Mouse (Mus musculus) lung, postnatal 10 days (tissue): ENCODE measurements around the gene Siae.
A peak's percentile ranks its signal among the peaks of the same experiment; 100 is the strongest.

Experiments
- DNase-seq: peaks from one replicate; pipeline ENCODE4 v3.0.0; 2021

The Siae gene

DNA sequence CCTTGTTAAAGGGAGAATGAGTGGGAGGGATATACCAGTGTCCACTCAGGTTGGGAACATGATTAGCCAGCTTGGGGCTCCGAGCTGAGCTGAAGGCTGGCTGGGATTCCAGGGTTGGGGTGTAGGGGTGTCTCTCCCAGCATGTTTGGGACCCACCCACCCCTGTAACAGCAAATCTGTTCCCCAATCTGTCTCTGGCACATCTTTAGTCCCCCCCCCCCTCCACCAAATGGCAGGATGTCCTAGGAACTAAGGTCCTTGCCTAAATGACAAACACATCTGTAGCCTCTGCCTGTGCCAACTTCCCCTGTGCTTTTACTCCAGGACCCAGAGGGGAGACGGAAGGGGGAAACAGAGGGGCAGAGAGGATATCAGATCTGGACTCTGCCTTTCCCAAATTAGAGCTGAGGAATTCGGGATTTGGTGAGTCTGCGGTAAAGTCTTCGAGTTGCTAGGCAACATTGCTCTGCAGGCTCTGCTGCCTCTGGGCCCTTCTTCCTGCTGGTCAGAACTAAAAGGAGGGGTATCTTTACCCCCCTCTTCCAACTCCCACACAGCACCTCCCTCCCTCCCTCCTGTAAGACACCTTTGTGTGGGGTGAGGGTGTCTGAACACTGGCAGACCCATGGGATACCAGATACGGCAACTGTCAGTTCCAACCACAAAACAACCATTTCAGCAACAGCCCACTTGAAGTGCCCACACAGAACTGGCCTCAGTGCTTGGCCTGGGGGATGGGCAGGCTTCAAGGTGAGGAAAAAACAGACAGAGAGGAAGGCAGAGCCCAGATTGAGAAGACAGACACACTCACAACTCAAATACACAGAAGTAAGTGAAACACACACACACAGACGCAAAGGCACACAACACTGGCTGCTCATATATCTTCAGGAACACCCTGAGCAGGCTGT lies at the start of gene Siae:
Gene Siae (plus strand): TSS at position 861 of the 911 bp plus-strand sequence.
- DNase-seq = no peak

DNA sequence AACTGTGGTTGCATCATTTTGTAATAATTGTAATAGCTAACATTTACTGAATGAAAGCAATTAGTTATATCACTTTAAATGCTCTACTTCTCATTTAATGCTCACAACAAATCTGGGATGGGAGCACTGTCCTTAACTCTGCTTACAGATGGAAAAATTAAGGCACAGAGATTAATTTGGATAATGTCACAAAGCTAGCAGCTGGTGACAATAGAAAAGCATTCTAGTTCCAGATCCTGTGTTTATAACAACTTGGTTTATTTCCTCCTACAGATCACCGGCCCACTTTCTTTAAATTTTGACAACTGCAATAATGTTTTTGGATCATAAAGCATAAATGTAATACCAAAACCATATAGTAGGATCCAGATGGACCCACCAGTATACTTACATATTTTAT lies 49.5 kb upstream of the Siae start:
- DNase-seq = no peak

DNA sequence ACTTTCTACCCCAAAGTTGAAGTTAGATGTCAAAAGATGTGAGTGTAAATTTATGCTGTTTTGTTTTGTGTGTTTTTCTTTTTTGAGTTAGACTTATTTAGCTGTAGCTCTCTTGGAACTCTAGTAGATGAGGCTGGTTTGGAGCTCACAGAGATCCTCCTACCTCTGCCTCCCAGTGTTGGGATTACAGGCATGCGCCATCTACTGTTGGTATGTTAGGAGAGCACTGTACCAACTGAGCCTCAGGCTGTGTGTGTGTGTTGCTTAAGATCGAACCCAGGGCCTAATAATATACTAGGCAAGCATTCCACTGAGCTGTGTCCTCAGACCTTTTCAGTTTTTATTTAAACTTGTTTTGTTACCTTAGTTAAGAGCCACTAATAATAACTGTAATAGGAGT lies 43.4 kb upstream of the Siae start:
- no peak for DNase-seq

DNA sequence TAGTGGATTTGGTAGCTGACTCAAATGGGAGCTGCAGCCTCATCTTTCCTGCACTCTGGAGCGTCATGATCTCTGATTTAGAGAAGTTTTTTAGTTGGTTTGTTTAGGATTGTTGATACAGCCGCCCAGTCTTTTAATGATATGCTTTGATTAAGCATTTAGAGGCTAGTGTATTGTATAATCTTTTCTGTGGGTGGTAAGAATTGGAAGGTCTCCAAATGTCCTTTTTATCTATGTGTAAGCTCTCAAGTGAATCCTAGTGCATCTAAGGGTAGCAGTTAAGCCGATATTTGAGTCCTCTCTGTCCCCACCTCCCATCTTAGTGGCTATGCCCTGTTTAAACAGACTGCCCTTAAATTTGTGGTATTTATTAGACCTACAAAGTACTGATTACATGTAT lies 41.0 kb upstream of the Siae start:
- no peak for DNase-seq

DNA sequence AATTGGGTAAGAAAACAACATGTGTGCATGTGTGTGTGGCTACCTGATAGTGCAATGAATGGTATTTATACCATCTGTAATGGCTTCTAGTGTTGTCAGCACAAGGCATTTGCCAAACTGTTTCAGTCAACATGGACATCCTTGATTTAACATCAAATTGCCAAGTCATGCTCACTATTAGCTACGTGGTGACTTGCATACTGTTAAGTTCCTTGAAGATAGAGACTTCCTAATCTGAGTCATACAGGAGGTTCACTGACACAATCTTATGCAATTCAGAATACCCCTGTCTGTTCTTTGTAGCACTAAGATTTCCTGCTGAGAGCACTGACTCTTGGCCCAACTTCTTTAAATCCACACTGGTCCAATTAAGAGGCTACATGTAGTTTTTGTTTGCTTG lies 38.0 kb upstream of the Siae start:
- DNase-seq = no peak

DNA sequence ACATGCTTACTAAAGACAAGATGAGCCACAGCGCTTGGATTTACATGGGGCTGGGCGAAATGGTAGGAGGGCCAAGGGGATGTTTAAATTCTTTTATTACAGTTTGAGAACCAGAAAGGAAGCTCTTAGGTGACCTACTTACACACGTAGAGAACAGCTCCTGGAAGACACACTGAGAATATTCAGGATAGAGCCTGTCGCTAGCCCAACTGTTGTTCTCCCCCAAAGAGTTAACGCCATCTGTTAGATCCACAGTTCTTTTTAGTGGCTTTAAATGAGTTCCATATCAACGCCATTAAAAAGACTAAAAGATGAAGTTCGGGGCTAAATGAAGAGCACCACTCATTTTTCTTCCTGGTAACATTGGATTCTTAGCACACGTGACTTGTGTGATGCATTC lies 36.5 kb upstream of the Siae start:
- DNase-seq = no peak

DNA sequence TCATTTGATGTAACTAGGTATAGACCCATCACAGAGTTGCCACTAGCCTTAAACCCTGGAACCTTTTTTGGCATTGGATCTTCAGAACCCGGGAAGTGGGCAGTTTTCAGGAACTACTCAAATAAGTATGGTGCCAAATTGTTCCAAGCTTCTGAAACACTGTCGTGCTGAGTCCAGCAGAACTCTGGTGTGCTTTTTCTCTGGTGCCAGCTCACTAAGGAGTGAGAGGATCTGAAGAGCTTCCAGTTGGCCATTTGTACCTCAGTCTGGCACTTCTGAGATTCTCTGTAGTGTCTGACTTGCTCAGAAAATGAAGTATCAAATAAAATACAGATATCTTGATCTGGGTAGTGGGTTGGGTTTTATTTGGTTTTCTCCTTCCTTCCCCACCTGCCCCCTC lies 35.5 kb upstream of the Siae start:
- no peak for DNase-seq

DNA sequence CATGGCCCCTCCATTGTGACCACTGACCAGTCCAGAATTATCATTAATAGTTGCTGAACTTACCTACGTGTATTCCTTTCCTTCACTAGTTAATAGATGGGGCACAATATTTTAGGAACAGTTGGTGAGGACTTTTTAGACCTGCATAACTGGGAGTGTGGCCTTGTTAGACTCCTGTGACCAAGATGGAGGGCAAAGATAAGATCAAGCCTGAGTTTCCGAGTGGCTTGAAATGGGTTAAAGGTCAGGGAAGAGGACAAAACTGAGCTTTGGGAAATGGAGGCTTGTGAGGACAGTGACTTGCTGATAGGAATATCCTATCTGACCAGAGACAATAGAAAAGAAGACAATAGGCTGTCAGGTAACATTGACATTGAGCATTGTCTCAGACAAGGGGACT lies 30.0 kb upstream of the Siae start:
- no peak for DNase-seq

DNA sequence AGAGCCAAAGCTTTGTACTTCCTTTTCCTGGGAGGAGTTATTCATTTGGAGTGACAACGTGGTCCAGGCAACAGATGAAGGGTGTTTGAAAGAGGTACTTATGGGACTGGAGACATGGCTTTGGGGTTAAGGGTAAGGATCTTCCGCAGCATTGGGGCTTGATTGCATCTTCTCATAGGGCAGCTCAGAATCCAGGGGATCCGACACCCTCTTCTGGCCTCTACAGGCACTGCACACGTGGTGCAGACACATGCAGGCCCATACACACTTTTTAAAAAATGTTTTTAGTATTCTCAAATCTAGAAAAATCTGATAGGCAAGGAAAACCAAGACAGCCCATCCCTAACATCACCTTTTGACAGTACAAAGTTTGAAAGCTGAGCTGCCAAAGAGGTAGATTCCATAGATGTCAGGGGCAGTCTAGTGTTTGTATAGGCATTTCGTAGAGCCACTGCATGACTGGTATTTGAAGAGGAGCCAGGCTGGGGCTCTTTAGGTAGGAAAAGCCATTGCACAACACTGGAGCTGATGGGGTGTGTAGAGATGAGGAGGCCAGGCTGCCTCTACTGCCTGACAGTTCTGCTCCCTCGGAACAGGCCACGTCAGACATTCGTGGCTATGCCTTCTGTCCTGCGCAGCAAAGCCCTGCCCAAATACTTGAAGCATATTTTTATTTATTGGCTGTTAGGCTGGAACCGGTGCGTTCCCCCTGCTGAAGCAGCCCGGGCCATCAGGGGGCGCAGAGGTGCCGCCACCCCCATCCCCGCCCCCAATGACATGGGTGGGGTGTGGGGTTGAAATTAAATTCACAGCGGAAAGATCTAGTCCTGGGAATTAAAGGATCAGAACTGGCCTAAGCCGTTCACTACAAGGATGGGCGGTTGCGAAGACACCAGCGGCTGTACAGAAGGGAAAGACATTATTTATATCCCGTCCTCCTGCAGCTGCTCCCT lies 28.8 kb upstream of the Siae start:
- DNase-seq = peak; percentile 70

DNA sequence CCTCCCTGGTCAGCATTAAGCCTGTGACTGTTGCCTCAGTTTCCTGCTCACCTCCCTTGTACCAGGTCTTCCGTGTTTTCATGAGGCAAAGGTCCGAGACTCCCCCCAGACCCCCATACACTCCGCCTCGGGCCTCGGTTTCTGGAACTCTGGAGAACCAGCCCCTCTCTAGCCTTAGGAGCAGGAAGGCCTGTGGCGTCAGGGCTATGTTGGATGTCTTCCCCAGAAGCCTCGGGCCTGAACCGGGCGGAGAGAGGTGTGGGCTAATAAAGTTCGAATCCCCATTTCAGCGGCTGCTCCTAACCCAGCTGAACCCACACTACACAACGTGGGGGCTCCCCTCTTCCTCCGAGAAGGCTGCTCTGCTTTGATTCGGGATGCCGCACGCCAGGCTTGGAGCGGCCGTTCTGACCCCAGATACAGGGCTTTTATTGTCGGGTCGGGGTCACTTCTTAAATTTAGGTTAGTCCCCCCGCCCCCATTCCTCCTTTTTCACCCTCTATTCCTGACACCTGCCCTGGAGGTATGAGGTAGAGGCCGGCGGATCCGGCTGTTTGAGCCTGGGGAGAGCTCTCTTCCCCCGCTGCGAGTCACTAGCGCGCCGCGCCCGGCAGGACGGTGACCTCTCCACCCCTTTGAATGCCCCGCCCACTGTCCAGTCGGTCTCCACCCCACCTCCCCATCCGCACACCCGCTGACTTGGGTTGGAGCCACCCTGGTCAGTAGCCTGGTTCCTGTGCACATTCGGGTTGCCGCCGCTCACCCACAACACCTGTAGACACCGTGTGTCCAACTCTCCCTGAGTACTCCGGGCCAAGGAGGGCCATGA lies 27.9 kb upstream of the Siae start, which contains the start of gene Esam:
Gene Esam (plus strand): TSS at position 683 of the 829 bp plus-strand sequence.
- DNase-seq = peak; percentile 94

DNA sequence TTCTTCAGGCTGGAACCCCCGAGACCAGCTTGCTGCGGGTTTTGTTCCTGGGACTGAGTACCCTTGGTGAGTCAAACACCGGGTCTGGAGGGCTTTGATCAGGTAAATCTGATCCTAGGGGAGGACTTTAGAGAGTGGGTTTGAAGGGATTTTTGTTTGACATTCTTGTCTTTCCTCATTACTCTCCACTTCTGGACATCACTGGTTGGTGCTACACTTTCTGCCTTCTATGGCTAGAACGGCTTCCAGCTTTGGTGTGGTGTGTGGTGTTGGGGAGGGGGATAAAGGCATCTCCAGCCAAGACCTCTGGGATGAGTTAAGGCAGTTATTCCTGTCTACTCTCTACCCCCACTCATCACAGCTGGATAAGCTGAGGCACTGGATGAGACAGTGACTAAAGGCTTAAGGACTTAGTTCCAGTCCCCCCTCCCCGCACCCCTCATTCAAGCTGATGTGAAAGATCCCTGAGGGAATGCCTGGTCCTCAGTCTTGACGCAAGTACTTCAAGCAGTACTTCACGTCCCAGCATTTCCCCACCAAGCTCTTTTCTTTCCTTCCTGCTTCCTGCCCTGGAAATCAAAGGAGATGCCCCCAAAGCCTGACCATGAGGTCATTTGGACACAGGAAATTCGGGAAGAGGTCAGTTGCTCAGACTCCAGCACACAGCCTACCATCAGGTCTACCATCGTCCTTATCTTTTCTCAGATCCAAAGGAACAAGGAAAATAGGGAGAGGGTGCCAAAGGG lies 27.1 kb upstream of the Siae start:
- peak; percentile 54 for DNase-seq

DNA sequence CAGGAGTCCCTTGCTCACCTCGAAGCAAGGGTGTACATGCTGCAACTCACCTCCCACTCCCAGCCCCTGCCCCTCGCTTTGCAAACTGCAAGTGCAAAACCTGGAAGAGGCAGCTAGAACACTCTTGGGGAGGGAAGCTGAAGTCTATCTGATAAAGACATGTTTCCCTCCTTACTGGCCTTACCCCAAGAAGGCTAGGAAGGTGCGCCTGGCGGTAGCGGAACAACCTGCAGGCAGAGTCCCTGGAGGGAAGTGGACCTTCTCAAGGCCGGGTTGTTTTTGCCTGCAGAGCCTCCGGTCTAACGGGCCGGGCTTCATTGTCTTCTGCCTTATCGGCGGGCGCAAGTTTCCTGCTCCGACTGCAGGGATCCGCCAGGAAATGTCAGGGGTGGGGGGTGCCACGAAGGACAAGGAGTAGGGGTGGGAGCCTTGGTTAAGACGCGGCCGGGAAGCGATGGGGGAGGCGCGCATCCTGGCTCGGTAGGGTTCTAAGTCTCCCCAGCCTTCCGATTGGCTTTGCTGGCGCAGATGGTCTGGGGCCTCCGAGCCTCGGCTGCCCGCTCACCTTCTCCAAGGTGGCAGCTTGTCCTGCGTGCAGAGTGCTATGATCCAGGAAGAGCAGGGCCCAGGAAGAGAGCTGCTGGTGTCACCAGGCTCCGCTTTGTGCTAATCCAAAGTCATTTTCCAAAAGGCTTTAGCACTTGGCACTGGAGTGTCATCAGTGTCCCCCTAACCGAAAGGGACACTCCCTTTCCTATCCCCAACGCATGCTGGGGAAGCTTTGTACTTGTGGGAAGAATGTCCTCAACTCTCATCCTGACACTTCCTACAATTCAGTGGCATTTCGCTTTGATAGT lies 25.2 kb upstream of the Siae start:
- DNase-seq = peak; percentile 93

DNA sequence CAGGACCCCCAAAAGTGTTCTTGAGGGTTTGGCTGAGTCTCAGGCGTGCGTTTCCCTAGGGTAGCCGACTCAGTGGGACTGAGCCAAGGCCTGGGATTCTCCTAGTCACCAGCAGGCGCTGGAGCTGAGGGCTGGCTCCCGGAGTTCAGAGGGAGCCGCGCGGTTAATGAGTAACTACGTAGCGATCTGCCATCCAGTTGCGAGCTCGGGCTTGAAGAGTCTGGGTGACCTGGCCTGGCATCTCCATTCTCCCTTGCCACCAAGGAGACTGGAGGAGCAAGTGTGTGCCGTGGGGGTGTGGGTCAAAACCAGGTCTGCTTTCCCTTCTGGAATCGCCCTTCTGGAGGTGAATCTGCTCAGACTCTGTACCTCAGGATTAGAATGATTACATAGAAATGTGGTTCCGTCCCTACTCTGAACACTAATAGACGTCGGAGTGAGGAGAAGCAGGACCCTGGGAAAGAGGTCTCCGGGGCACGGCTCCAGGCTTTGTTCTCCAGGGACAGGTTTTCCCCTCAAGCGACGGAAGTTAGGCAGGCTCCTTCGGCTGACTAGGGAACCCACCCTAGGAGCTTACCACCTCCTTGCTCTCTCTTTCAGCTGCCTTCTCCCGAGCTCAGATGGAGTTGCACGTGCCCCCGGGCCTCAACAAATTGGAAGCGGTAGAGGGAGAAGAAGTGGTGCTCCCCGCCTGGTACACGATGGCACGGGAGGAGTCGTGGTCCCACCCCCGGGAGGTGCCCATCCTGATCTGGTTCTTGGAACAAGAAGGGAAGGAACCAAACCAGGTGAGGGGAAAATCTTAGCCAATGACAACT lies 24.4 kb upstream of the Siae start:
- DNase-seq = peak; percentile 86

DNA sequence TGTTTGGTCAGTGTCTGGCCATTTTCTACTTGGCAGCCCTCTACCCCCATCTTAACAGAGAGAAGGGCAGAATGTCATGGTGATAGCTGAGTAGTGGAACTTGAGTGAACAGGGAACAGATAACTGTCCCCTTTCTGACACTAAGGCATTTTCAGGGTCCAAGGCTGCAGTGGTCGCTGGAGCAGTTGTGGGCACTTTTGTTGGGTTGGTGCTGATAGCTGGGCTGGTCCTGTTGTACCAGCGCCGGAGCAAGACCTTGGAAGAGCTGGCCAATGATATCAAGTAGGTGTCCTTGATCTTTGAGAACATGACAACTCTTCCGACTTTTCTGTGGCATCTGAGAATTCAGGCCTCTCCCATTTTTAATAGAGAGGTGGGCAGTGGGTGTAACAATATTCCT lies 18.6 kb upstream of the Siae start:
- no peak for DNase-seq

DNA sequence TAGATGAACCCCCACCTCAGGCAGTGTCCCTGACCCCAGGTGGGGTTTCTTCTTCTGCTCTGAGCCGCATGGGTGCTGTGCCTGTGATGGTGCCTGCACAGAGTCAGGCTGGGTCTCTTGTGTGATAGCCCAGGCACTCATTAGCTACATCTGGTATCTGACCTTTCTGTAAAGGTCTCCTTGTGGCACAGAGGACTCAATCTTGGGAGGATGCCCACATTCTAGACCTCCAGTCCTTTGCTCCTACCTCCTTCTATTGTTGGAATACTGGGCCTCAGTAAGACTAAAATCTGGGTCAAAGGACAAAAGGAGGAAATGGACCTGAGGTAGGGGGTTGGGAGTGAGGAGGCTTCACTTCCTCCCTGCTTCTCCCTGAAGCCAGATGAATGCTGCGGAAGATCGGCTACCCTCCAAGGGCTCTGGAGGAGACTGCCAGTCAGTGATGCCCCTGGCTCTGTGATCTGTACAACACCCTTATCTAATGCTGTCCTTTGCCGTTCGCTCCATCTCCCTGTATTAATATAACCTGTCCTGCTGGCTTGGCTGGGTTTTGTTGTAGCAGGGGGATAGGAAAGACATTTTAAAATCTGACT lies 17.7 kb upstream of the Siae start:
- peak; percentile 42 for DNase-seq

DNA sequence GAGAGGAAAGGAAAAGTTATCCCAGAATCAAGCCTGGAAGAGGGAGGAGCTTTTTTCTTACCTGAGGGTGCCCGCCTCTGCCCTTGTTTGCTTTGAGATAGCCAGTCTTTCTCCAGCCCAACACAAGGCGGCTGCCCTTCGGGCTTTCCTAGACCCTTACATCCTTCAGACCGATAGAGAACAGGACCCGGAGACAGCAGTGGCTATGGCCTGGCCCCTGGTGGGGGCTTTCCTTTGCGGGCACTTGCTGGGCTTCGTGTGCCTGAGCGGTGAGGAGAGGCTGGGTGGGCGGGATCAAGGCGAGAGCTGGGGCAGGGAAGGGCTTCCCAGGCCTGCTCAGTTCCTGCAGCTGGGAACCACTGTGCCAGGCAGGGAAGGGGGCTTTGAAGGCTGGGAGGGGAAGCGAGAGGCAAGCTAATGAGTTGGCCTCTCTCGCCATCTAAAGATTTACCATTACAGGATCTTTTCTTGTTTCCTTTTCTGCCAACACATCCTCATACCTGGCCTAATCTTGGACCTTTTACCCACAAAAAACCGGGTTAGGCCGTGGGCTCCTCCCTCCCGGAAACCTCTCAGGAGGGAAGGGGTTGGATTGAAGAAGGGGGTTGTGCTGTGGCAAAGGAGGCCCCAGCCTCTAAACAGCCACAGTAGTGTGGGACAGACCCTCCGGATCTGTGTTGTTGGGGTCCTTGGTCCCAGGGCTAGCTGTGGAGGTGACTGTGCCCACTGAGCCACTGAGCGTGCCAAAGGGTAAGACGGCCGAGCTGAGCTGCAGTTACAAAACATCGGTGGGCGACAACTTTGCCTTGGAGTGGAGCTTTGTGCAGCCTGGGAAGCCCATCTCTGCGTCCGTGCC lies 16.1 kb upstream of the Siae start, which contains the start of gene Vsig2:
Gene Vsig2 (plus strand): TSS at position 86 of the 856 bp plus-strand sequence.
- DNase-seq = peak; percentile 44

DNA sequence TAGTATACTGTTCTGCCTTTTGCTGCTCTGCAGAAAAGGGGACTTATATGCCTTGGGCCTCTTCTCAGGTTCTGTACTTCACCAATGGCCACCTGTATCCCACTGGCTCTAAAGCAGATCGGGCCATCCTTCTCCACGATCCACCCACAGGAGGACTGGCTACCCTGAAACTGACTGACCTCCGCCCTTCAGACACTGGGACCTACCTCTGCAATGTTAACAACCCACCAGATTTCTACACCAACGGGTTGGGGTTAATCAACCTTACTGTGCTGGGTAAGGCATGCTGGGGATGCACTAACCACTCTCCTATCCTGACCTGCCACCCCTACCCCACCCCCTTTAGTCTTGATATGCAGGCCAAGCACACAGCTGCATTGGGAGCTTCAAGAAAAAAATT lies 15.3 kb upstream of the Siae start:
- no peak for DNase-seq
